Mouse (Mus musculus) heart, adult 2 months (tissue): ENCODE measurements around the gene Edem2. TPM values are rescaled to one million over a fixed set of nuclear protein-coding genes. Genes with fewer than 3 reads are reported as not detected.
A peak's percentile ranks its signal among the peaks of the same experiment; 100 is the strongest.
"Not testable (repeated sequence)": the region's sequence is repeated elsewhere in the genome, so short reads cannot be mapped to it uniquely, and the experiment has no call there.

Source experiments
- DNase-seq, 2 experiments: peaks; one replicate each; pipeline ENCODE4 v3.0.0; 2021
- H3K27ac ChIP-seq: fragments of 200-600 bp; 2 replicates; pipeline ENCODE4 v1.8.1; 2022
- H3K27me3 ChIP-seq: fragments of 200-500 bp; 2 replicates; pipeline ENCODE4 v1.6.1; 2012; ENCODE audit warnings: mild to moderate bottlenecking, low read length, inconsistent platforms, mixed read lengths; ENCODE audit not compliant: control insufficient read depth, insufficient read depth
- H3K36me3 ChIP-seq: fragments of 200-500 bp; 2 replicates; pipeline ENCODE4 v1.6.1; 2012; ENCODE audit warnings: low read length, inconsistent platforms; ENCODE audit not compliant: control insufficient read depth, insufficient read depth
- H3K4me1 ChIP-seq: fragments of 200-500 bp; 2 replicates; pipeline ENCODE4 v1.6.1; 2011; ENCODE audit warnings: low read length; ENCODE audit not compliant: control insufficient read depth, insufficient read depth
- H3K4me3 ChIP-seq: fragments of 200-600 bp; 2 replicates; pipeline ENCODE4 v1.8.1; 2022
- H3K79me2 ChIP-seq: fragments of 200-500 bp; replicated peaks from 2 replicates; pipeline ENCODE4 v1.6.1; 2012; ENCODE audit warnings: mild to moderate bottlenecking, inconsistent platforms, low read length, moderate library complexity, mixed read lengths; ENCODE audit not compliant: control insufficient read depth, insufficient read depth
- H3K9ac ChIP-seq: fragments of 200-500 bp; 2 replicates; pipeline ENCODE4 v1.6.1; 2012; ENCODE audit warnings: low read depth, mild to moderate bottlenecking, control low read depth, inconsistent platforms, low read length, mixed read lengths
- CTCF ChIP-seq: fragments of 200-600 bp; IDR thresholded peaks from 2 replicates; pipeline ENCODE4 v1.8.1; 2022; ENCODE audit warnings: antibody characterized with exemption, mild to moderate bottlenecking, moderate library complexity
- EP300 ChIP-seq: fragments of 200-500 bp; IDR thresholded peaks from 2 replicates; pipeline ENCODE4 v1.6.1; 2011; ENCODE audit warnings: low read depth, low read length, control low read depth; ENCODE audit not compliant: insufficient read depth
- POLR2A ChIP-seq: fragments of 200-500 bp; IDR thresholded peaks from 2 replicates; pipeline ENCODE4 v1.6.1; 2011; ENCODE audit warnings: mild to moderate bottlenecking, low read depth, low read length, control low read depth; ENCODE audit not compliant: insufficient read depth
- WGBS: fragments of 180-500 bp; shearing (Covaris S2); methylation state at CpG from one replicate; pipeline ENCODE4 v1.1.7; 2018; 5-methylcytosine and 5-hydroxymethylcytosine counted together
- intact Hi-C: fragments of 180-260 bp; cut with DNase I; formaldehyde crosslinking; loops from one replicate; pipeline ENCODE4 v1.15.1; 2025
- polyA plus RNA-seq: library from polyadenylated mRNA; depleted of rRNA; stranded (reverse); fragments of >200 nt; gene quantifications from 2 replicates; pipeline ENCODE4 v1.2.3, GENCODE M21; 2012
- total RNA-seq, 2 experiments: library from RNA; stranded (reverse); gene quantifications; 2 replicates each; pipeline ENCODE4 v1.2.3; 2021

The Edem2 gene
- total and polyA plus RNA-seq, 3 experiments = 6.0 to 14.4 (median 6.4) TPM

- H3K4me1 ChIP-seq = 0 out of 2 replicates have a peak, but pooled peaks cover 2% of the 10 kb centered on the region
- no peak for DNase-seq
- H3K27ac ChIP-seq = no peak overlapping the region
- H3K36me3 ChIP-seq = no peaks in the 10 kb centered on the region
- H3K27me3 ChIP-seq = no peaks in the 10 kb centered on the region
- intact Hi-C loops = no loop called here
- no peak overlapping the region for H3K9ac ChIP-seq
- no peaks in the 10 kb centered on the region for H3K79me2 ChIP-seq
- WGBS = 88% methylated on average over 11 of the region's 11 CpGs
- TF ChIP-seq CTCF (no peak), EP300 (no peak), POLR2A (no peak)
- no peak overlapping the region for H3K4me3 ChIP-seq
Observed at GRCm38 (mm10) chr2:155710557-155710956, 18.7 kb downstream of the Edem2 start.

GRCm38 (mm10) chr2:155707251-155707650 lies 22.0 kb downstream of the Edem2 start:
- Histone ChIP-seq H3K36me3 (no peaks in the 10 kb centered on the region), H3K79me2 (no peaks in the 10 kb centered on the region), H3K27me3 (no peaks in the 10 kb centered on the region), H3K27ac (no peak overlapping the region), H3K9ac (no peak overlapping the region), H3K4me3 (no peak overlapping the region), H3K4me1 (0 out of 2 replicates have a peak, but pooled peaks cover 2% of the 10 kb centered on the region)
- peak; percentile 53 to 58 for DNase-seq
- intact Hi-C loops = no loop called here
- TF ChIP-seq POLR2A (no peak), CTCF (no peak), EP300 (no peak)
- WGBS = 62% methylated on average over 4 of the region's 4 CpGs

- Histone ChIP-seq H3K36me3 (no peaks in the 10 kb centered on the region), H3K79me2 (no peaks in the 10 kb centered on the region), H3K27ac (no peak overlapping the region), H3K9ac (no peak overlapping the region), H3K4me3 (no peak overlapping the region), H3K27me3 (no peaks in the 10 kb centered on the region), H3K4me1 (0 out of 2 replicates have a peak, but pooled peaks cover 2% of the 10 kb centered on the region)
- no peak for TF ChIP-seq EP300
- TF ChIP-seq CTCF = no peak
- no peak for TF ChIP-seq POLR2A
- intact Hi-C loops = no loop called here
- 78% methylated on average over 4 of the region's 4 CpGs for WGBS
- DNase-seq = no peak
Observed at GRCm38 (mm10) chr2:155703630-155704029, 25.6 kb downstream of the Edem2 start.

- Histone ChIP-seq H3K79me2 (no peaks in the 10 kb centered on the region), H3K4me3 (no peak overlapping the region), H3K4me1 (no peaks in the 10 kb centered on the region), H3K9ac (no peak overlapping the region), H3K36me3 (no peaks in the 10 kb centered on the region), H3K27ac (no peak overlapping the region), H3K27me3 (no peaks in the 10 kb centered on the region)
- TF ChIP-seq CTCF = no peak
- TF ChIP-seq EP300 = no peak
- TF ChIP-seq POLR2A = no peak
- DNase-seq = no peak
- intact Hi-C loops = no loop called here
- WGBS = 86% methylated on average over 19 of the region's 19 CpGs
Observed at GRCm38 (mm10) chr2:155701399-155701919, 27.8 kb downstream of the Edem2 start.

GRCm38 (mm10) chr2:155698443-155698842 lies 30.8 kb downstream of the Edem2 start:
- H3K27me3 ChIP-seq, DNase-seq, H3K9ac ChIP-seq, H3K79me2 ChIP-seq, H3K27ac ChIP-seq, H3K4me1 ChIP-seq, H3K36me3 ChIP-seq, H3K4me3 ChIP-seq: not testable (repeated sequence)
- 83% methylated on average over 6 of the region's 6 CpGs for WGBS
- intact Hi-C loops = loop anchor here (10.0 kb wide), 1 partner anchor 246 kb away; the partner anchor contains the start of genes Gdf5 and Gm15557

GRCm38 (mm10) chr2:155696851-155697250 lies 32.4 kb downstream of the Edem2 start:
- TF ChIP-seq EP300 (no peak), POLR2A (no peak), CTCF (no peak)
- DNase-seq = no peak
- Histone ChIP-seq H3K27me3 (no peaks in the 10 kb centered on the region), H3K79me2 (no peaks in the 10 kb centered on the region), H3K4me3 (no peak overlapping the region), H3K9ac (no peak overlapping the region), H3K27ac (no peak overlapping the region), H3K36me3 (no peaks in the 10 kb centered on the region), H3K4me1 (no peaks in the 10 kb centered on the region; the same call in 1 of the 2 replicates)
- intact Hi-C loops = loop anchor here (1.0 to 10.0 kb wide), 3 partner anchors 24 to 248 kb away; partner anchors contain the start of genes Gdf5 and Gm15557
- WGBS = 60% methylated on average over 7 of the region's 7 CpGs
